Mouse (Mus musculus): ENCODE data around the gene Tpmt. TPM values are rescaled to one million over a fixed set of nuclear protein-coding genes. Genes with fewer than 3 reads are reported as not detected.

Tpmt gene
- polyA plus RNA-seq, 1 experiment from 2014 or later = 39.3 TPM

DNA sequence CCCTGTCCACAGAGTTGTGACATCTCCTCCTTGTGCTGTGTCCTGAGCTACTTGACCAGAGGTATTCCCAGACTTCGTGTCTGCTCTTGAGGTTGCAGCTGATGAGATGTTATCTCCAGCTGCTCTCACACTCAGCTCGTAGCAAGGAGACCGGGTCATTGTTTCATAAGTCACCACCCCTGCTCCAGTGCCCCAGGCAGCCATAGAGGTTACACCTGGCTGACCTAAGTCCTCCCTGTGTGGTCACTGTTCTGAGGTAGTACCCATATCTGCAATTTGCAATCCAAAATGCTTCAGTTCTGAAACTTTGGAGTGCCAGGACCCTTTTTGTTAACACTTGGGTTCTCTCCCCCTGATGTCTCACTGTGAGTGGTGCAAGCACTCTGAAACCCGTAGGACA, 5.5 kb upstream of the Tpmt start:
- no peaks in the 10 kb centered on the region for H3K27me3 ChIP-seq (ENCODE audit: control insufficient read depth, insufficient read depth, low read length)
- 84% methylated on average over 4 of the region's 4 CpGs for WGBS
- no peak for DNase-seq (ENCODE audit: low spot score, missing footprints)

GRCm38 (mm10) chr13:47047996-47048395, 3.5 kb upstream of the Tpmt start:
- no peaks in the 10 kb centered on the region for H3K27me3 ChIP-seq (ENCODE audit: control insufficient read depth, insufficient read depth, low read length)
- H3K9me3 ChIP-seq (ENCODE audit: control insufficient read depth, low read length) = no peaks in the 10 kb centered on the region
- H3K9ac ChIP-seq (ENCODE audit: low read length) = no peak overlapping the region
- H3K4me1 ChIP-seq (ENCODE audit: control insufficient read depth, insufficient read depth, low read length) = peaks cover 7% of the 10 kb centered on the region
- whole genome bisulfite sequencing = 96% methylated on average over 4 of the region's 4 CpGs
- H3K36me3 ChIP-seq (ENCODE audit: control insufficient read depth, insufficient read depth, low read length) = peaks cover 4% of the 10 kb centered on the region; the same call in 1 of the 2 replicates
- no peak for DNase-seq (ENCODE audit: low spot score, missing footprints)
- no peak overlapping the region for H3K4me3 ChIP-seq (ENCODE audit: low read depth, low read length)
- no peak overlapping the region for H3K27ac ChIP-seq (ENCODE audit: low read depth, low read length)
- ATAC-seq (ENCODE audit: low FRiP score) = no peak
- H3K4me2 ChIP-seq = no peak overlapping the region

More for the DNA sequence above, 5.5 kb upstream of the Tpmt start:
- peaks cover 2% of the 10 kb centered on the region; the same call in 1 of the 2 replicates for H3K4me1 ChIP-seq (ENCODE audit: control insufficient read depth, insufficient read depth, low read length)
- H3K9ac ChIP-seq (ENCODE audit: low read length) = no peak overlapping the region
- H3K9me3 ChIP-seq (ENCODE audit: control insufficient read depth, low read length) = no peaks in the 10 kb centered on the region
- peaks cover 6% of the 10 kb centered on the region; the same call in 1 of the 2 replicates for H3K36me3 ChIP-seq (ENCODE audit: control insufficient read depth, insufficient read depth, low read length)
- no peak overlapping the region for H3K4me3 ChIP-seq (ENCODE audit: low read depth, low read length)
- no peak for ATAC-seq (ENCODE audit: low FRiP score)
- H3K27ac ChIP-seq (ENCODE audit: low read depth, low read length) = no peak overlapping the region
- H3K4me2 ChIP-seq = no peak overlapping the region

GRCm38 (mm10) chr13:47043833-47044616, 512 bp downstream of the Tpmt start:
- Histone ChIP-seq H3K4me2 (peak overlapping the region; percentile 98), H3K27me3 (ENCODE audit: control insufficient read depth, insufficient read depth, low read length) (no peaks in the 10 kb centered on the region), H3K4me1 (ENCODE audit: control insufficient read depth, insufficient read depth, low read length) (peaks cover 9% of the 10 kb centered on the region), H3K9ac (ENCODE audit: low read length) (peak overlapping the region; percentile 82), H3K27ac (ENCODE audit: low read depth, low read length) (peak overlapping the region; percentile 18; the same call in 1 of the 2 replicates), H3K9me3 (ENCODE audit: control insufficient read depth, low read length) (no peaks in the 10 kb centered on the region), H3K36me3 (ENCODE audit: control insufficient read depth, insufficient read depth, low read length) (peaks cover 2% of the 10 kb centered on the region; the same call in 1 of the 2 replicates), H3K4me3 (ENCODE audit: low read depth, low read length) (peak overlapping the region; percentile 84)
- 2% methylated on average over 43 of the region's 45 CpGs for WGBS
- peak; percentile 40 for ATAC-seq (ENCODE audit: low FRiP score)
- peak; percentile 94 for DNase-seq (ENCODE audit: low spot score, missing footprints)

DNA sequence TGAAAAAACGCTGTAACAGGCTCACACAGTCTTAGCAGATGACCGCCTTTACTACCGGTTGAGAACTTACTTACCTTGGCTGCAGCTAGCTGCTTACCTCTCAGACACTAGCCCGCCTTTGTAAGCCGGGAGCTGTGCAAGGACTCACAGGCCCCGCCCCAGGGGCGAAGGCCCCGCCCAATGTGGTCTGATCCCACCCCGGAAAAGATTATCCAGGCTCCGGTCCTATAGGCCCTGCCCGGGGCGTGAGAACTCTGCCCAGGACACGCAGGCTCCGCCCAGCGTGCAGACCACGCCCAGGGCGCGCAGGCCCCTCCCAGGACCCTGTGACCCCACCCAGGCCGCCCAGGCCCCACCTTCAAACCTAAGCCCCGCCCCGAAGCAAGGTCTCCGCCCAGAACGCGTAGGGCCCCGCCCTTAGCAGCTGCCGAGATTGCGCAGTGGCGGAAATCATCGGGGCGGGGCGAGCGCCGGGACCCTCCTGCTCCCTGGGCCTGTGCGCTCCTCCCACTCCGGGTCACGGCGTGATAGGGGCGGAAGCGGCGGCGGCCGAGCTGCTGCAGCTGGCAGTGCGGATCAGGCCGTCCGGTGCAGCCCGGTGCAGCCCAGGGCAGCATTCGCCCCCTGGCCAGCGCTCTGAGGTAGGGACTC, 1.4 kb downstream of the Tpmt start, which contains the start of gene Kdm1b:
TSS of gene Kdm1b (plus strand) at position 470 of the 651 bp plus-strand sequence.
- under 1% methylated on average over 40 of the region's 48 CpGs for WGBS
- H3K9me3 ChIP-seq (ENCODE audit: control insufficient read depth, low read length) = no peaks in the 10 kb centered on the region
- DNase-seq (ENCODE audit: low spot score, missing footprints) (peak; percentile 100), ATAC-seq (ENCODE audit: low FRiP score) (peak; percentile 98)
- peak within 1 kb of the TSS; percentile 84 for H3K4me3 ChIP-seq (ENCODE audit: low read depth, low read length)
- H3K27me3 ChIP-seq (ENCODE audit: control insufficient read depth, insufficient read depth, low read length) = no peaks in the 10 kb centered on the region
- peak within 1 kb of the TSS; percentile 18; the same call in 1 of the 2 replicates for H3K27ac ChIP-seq (ENCODE audit: low read depth, low read length)
- peak within 1 kb of the TSS; percentile 98 for H3K4me2 ChIP-seq
- peaks cover 9% of the 10 kb centered on the region for H3K4me1 ChIP-seq (ENCODE audit: control insufficient read depth, insufficient read depth, low read length)
- H3K9ac ChIP-seq (ENCODE audit: low read length) = peak within 1 kb of the TSS; percentile 82
- no peaks in the 10 kb centered on the region for H3K36me3 ChIP-seq (ENCODE audit: control insufficient read depth, insufficient read depth, low read length)

GRCm38 (mm10) chr13:47042024-47042633, 2.4 kb downstream of the Tpmt start:
- WGBS = 48% methylated on average over 8 of the region's 8 CpGs
- peaks cover 9% of the 10 kb centered on the region for H3K4me1 ChIP-seq (ENCODE audit: control insufficient read depth, insufficient read depth, low read length)
- H3K27ac ChIP-seq (ENCODE audit: low read depth, low read length) = no peak overlapping the region
- DNase-seq (ENCODE audit: low spot score, missing footprints) (peak; percentile 86), ATAC-seq (ENCODE audit: low FRiP score) (no peak)
- H3K9me3 ChIP-seq (ENCODE audit: control insufficient read depth, low read length) = no peaks in the 10 kb centered on the region
- no peak overlapping the region; the same call in 1 of the 2 replicates for H3K9ac ChIP-seq (ENCODE audit: low read length)
- no peaks in the 10 kb centered on the region for H3K27me3 ChIP-seq (ENCODE audit: control insufficient read depth, insufficient read depth, low read length)
- peak overlapping the region; percentile 39 for H3K4me2 ChIP-seq
- peak overlapping the region; percentile 84 for H3K4me3 ChIP-seq (ENCODE audit: low read depth, low read length)
- no peaks in the 10 kb centered on the region for H3K36me3 ChIP-seq (ENCODE audit: control insufficient read depth, insufficient read depth, low read length)

DNA sequence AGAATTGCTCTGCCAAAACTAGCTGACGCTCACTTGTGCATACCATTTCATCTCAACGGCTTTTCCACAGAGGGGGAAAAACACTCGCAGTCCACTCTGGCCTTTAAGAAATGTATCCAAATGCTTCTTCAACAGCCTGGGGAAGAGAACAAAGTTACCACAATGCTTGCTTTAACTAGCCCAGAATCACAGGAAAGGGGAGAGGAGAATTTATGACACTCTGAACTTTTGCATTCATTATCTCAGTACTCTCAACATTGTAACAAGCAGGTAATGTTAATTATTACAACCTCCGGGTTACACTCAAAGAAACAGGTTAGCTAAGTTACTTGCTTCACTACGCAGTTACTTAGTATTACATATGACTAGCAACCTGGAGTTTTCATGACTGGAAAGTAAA, 4.5 kb downstream of the Tpmt start:
- H3K4me3 ChIP-seq (ENCODE audit: low read depth, low read length) = no peak overlapping the region
- no peaks in the 10 kb centered on the region for H3K27me3 ChIP-seq (ENCODE audit: control insufficient read depth, insufficient read depth, low read length)
- no peaks in the 10 kb centered on the region for H3K36me3 ChIP-seq (ENCODE audit: control insufficient read depth, insufficient read depth, low read length)
- no peak overlapping the region for H3K4me2 ChIP-seq
- no peaks in the 10 kb centered on the region for H3K9me3 ChIP-seq (ENCODE audit: control insufficient read depth, low read length)
- no peak for ATAC-seq (ENCODE audit: low FRiP score)
- H3K27ac ChIP-seq (ENCODE audit: low read depth, low read length) = no peak overlapping the region
- H3K4me1 ChIP-seq (ENCODE audit: control insufficient read depth, insufficient read depth, low read length) = peaks cover 9% of the 10 kb centered on the region
- no peak for DNase-seq (ENCODE audit: low spot score, missing footprints)
- WGBS = 96% methylated on average over 5 of the region's 5 CpGs
- H3K9ac ChIP-seq (ENCODE audit: low read length) = no peak overlapping the region

DNA sequence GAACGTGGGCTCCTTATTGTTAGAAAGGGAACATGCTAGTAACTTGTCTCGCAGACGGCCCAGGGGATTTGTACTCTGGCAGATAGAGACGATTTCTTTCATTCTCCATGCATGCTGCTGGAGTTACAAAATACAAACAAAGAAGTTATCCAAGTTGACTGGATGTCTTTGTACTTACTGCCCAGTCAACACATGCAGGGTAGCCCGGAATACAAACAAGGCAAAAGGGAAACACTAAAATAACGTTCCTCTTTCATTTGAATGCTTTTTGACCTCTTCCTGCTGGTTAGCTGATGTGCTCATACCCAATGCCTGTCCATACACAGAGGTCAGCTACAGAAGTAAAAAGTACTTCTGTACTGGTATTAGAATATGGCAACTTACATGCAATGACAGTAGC, 6.6 kb downstream of the Tpmt start:
- Histone ChIP-seq H3K4me3 (ENCODE audit: low read depth, low read length) (no peak overlapping the region), H3K36me3 (ENCODE audit: control insufficient read depth, insufficient read depth, low read length) (no peaks in the 10 kb centered on the region), H3K9ac (ENCODE audit: low read length) (no peak overlapping the region), H3K4me1 (ENCODE audit: control insufficient read depth, insufficient read depth, low read length) (peaks cover 2% of the 10 kb centered on the region; the same call in 1 of the 2 replicates), H3K27ac (ENCODE audit: low read depth, low read length) (no peak overlapping the region), H3K9me3 (ENCODE audit: control insufficient read depth, low read length) (no peaks in the 10 kb centered on the region), H3K4me2 (no peak overlapping the region), H3K27me3 (ENCODE audit: control insufficient read depth, insufficient read depth, low read length) (no peaks in the 10 kb centered on the region)
- DNase-seq (ENCODE audit: low spot score, missing footprints) (no peak), ATAC-seq (ENCODE audit: low FRiP score) (no peak)
- 82% methylated on average over 6 of the region's 6 CpGs for WGBS

GRCm38 (mm10) chr13:47033602-47034001, 10.9 kb downstream of the Tpmt start:
- H3K27me3 ChIP-seq (ENCODE audit: control insufficient read depth, insufficient read depth, low read length) = no peaks in the 10 kb centered on the region
- no peaks in the 10 kb centered on the region for H3K36me3 ChIP-seq (ENCODE audit: control insufficient read depth, insufficient read depth, low read length)
- ATAC-seq (ENCODE audit: low FRiP score) = no peak
- WGBS = 88% methylated on average over 4 of the region's 4 CpGs
- no peaks in the 10 kb centered on the region for H3K4me1 ChIP-seq (ENCODE audit: control insufficient read depth, insufficient read depth, low read length)
- H3K4me3 ChIP-seq (ENCODE audit: low read depth, low read length) = no peak overlapping the region
- H3K4me2 ChIP-seq = no peak overlapping the region
- no peak overlapping the region for H3K9ac ChIP-seq (ENCODE audit: low read length)
- DNase-seq (ENCODE audit: low spot score, missing footprints) = no peak
- H3K27ac ChIP-seq (ENCODE audit: low read depth, low read length) = no peak overlapping the region
- H3K9me3 ChIP-seq (ENCODE audit: control insufficient read depth, low read length) = no peaks in the 10 kb centered on the region

Data from midbrain, embryonic 11.5 days (tissue).